Mouse (Mus musculus) stomach, postnatal 0 days (tissue): Measurements from ENCODE around the gene Apobec3.
"Not testable (repeated sequence)": the region's sequence is repeated elsewhere in the genome, so short reads cannot be mapped to it uniquely, and the experiment has no call there.

ENCODE experiments used
- CTCF ChIP-seq: IDR thresholded peaks from 2 replicates; pipeline ENCODE4 v1.5.1; 2016; ENCODE audit warnings: antibody characterized with exemption, low read depth, mild to moderate bottlenecking, moderate library complexity
- EP300 ChIP-seq: optimal IDR thresholded peaks from 2 replicates; pipeline ENCODE3; 2016; ENCODE audit warnings: antibody characterized with exemption

DNA sequence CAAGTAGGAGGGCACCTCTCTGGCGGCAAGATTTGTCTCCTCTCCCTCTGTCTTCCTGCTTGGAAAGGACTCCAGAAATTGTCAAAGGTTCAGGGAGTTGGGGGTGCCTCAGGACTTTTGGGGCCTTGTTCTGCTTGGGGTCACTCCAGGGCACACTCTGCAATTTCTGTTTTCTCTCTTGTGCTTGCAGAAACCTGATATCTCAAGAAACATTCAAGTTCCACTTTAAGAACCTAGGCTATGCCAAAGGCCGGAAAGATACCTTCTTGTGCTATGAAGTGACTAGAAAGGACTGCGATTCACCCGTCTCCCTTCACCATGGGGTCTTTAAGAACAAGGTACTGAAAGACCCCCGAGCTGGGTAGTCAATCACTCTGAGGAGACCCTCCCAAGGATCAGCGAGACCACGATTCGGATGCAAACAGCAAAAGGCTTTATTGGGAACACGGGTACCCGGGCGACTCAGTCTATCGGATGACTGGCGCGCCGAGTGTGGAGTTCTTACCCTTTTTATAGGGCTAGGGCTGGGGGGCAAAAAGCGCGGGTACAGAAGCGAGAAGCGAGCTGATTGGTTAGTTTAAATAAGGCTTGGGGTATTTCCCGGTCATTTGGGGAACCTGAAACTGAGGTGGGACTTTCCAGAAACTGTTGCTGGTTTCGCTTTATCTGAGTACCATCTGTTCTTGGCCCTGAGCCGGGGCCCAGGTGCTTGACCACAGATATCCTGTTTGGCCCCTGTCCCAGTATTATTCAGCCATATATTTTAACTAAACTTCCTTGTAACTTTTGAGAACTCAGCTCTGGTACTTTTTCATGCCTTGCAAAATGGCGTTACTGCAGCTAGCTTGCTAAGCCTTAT is 4.0 kb downstream of the Apobec3 start:
- TF ChIP-seq CTCF, EP300: not testable (repeated sequence)
